Mouse (Mus musculus) thymus, adult 2 months (tissue): ENCODE measurements at regions not wholly inside any gene's neighbourhood (a gene's known extent, or its start where the extent isn't known, plus 50 kb on each side); places are given as distances from the start of the nearest gene placed in this dataset.

ENCODE experiments used
- CTCF ChIP-seq: fragments of 200-500 bp; IDR thresholded peaks from 2 replicates; pipeline ENCODE4 v1.5.1; 2012; ENCODE audit warnings: mild to moderate bottlenecking, control low read depth, low read length, moderate library complexity, borderline replicate concordance; ENCODE audit not compliant: control insufficient read depth, poor library complexity, insufficient read depth; ENCODE audit errors: extremely low read depth
- POLR2A ChIP-seq: fragments of 200-500 bp; IDR thresholded peaks from 2 replicates; pipeline ENCODE4 v1.6.1; 2012; ENCODE audit warnings: mild to moderate bottlenecking, low read length, control low read depth, moderate library complexity; ENCODE audit not compliant: control insufficient read depth, poor library complexity, insufficient read depth; ENCODE audit errors: extremely low read depth

GRCm38 (mm10) chr1:79982678-79983280, 121.8 kb upstream of the Serpine2 start:
- no peak for TF ChIP-seq POLR2A
- TF ChIP-seq CTCF: no peak
